Mouse (Mus musculus) forebrain, embryonic 12.5 days (tissue): Measurements from ENCODE around the gene Foxn2. TPM values are rescaled to one million over a fixed set of nuclear protein-coding genes. Genes with fewer than 3 reads are reported as not detected.
"Not testable (repeated sequence)": the region's sequence is repeated elsewhere in the genome, so short reads cannot be mapped to it uniquely, and the experiment has no call there.

Experiments used
- ATAC-seq: fragments of 200-750 bp; cut with Nextera tagmentation; 2 replicates; pipeline ENCODE4 v1.8.0; 2017; ENCODE audit warnings: moderate TSS enrichment; ENCODE audit not compliant: low FRiP score
- H3K27ac ChIP-seq: fragments of 300-500 bp; sonication (generic); 2 replicates; pipeline ENCODE4 v1.5.1; 2016; ENCODE audit warnings: mild to moderate bottlenecking
- H3K27me3 ChIP-seq: fragments of 300-500 bp; sonication (generic); 2 replicates; pipeline ENCODE4 v1.6.1; 2016; ENCODE audit warnings: mild to moderate bottlenecking
- H3K36me3 ChIP-seq: fragments of 300-500 bp; sonication (generic); replicated peaks from 2 replicates; pipeline ENCODE4 v1.6.1; 2016; ENCODE audit warnings: mild to moderate bottlenecking
- H3K4me1 ChIP-seq: fragments of 300-500 bp; sonication (generic); 2 replicates; pipeline ENCODE4 v1.6.1; 2016
- H3K4me2 ChIP-seq: fragments of 300-500 bp; sonication (generic); 2 replicates; pipeline ENCODE4 v1.6.1; 2016; ENCODE audit warnings: mild to moderate bottlenecking, moderate library complexity
- H3K4me3 ChIP-seq: fragments of 300-500 bp; sonication (generic); replicated peaks from 2 replicates; pipeline ENCODE4 v1.5.1; 2016; ENCODE audit warnings: mild to moderate bottlenecking
- H3K9ac ChIP-seq: fragments of 300-500 bp; sonication (generic); 2 replicates; pipeline ENCODE4 v1.6.1; 2016; ENCODE audit warnings: mild to moderate bottlenecking
- H3K9me3 ChIP-seq: fragments of 300-500 bp; sonication (generic); 2 replicates; pipeline ENCODE4 v1.6.1; 2016
- WGBS: fragments of 180-500 bp; shearing (Covaris S2); methylation state at CpG from one replicate; pipeline ENCODE4 v1.1.7; 2016; 5-methylcytosine and 5-hydroxymethylcytosine counted together
- polyA plus RNA-seq: library from polyadenylated mRNA; unstranded; fragments of >200 nt; fragmentation: Nextera tagmentation; extraction: Ambion mirVana; gene quantifications from 2 replicates; pipeline ENCODE4 v1.2.1, GENCODE M21; 2016

Foxn2 gene
- polyA plus RNA-seq, 1 experiment from 2014 or later = 14.9 TPM

DNA sequence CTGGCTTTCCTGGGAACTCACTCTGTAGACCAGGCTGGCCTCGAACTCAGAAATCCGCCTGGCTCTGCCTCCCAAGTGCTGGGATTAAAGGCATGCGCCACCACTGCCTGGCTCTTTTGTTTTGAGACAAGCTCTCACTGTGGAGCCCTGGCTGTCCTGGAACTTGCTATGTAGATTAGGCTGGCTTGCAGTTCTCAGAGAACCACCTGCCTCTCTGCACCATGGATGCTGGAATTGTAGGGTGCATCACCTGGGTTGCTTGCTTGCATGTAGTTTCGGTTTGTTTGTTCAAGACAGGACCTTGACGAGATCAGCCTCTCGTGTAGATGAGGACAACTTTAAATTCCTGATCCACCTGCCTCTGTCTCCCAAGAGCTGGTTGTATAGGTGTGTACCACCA, 2.7 kb downstream of the Foxn2 start:
- 0 out of 2 replicates have a peak, but pooled peaks cover 7% of the 10 kb centered on the region for H3K27me3 ChIP-seq
- ATAC-seq = no peak
- no peak overlapping the region for H3K4me2 ChIP-seq
- H3K9ac ChIP-seq = no peak overlapping the region
- no peak overlapping the region for H3K4me3 ChIP-seq
- peaks cover 8% of the 10 kb centered on the region; the same call in 1 of the 2 replicates for H3K4me1 ChIP-seq
- no peaks in the 10 kb centered on the region for H3K36me3 ChIP-seq
- H3K9me3 ChIP-seq = no peaks in the 10 kb centered on the region
- WGBS = 89% methylated on average over 6 of the region's 6 CpGs
- no peak overlapping the region for H3K27ac ChIP-seq

DNA sequence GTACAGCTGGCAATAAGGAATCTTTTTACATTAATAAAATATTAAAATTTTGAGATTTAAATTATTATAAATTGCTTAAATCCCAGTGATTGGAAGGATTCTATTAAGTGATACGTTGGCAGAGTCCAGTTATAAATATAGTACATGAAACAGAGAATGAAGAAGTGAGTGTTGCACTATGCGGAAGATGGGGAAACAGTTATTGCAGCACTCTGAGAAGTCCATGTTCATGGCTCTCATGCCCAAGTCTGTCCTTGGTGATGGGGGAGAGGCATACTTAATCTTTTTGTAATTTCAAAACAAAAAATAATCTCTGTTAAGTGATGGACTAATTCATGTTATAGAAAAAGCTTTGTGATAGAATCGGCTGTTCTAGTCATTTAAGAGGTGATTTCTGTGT, 17.6 kb downstream of the Foxn2 start:
- Histone ChIP-seq H3K9ac (no peak overlapping the region), H3K27ac (no peak overlapping the region), H3K4me3 (no peak overlapping the region), H3K4me1 (no peaks in the 10 kb centered on the region), H3K4me2 (no peak overlapping the region), H3K36me3 (no peaks in the 10 kb centered on the region), H3K9me3 (no peaks in the 10 kb centered on the region), H3K27me3 (no peaks in the 10 kb centered on the region)
- 94% methylated on average over 3 of the region's 3 CpGs for WGBS
- no peak for ATAC-seq

GRCm38 (mm10) chr17:88459516-88459915, 19.0 kb downstream of the Foxn2 start:
- H3K9me3 ChIP-seq = no peaks in the 10 kb centered on the region
- no peak overlapping the region for H3K27ac ChIP-seq
- peaks cover 3% of the 10 kb centered on the region for H3K36me3 ChIP-seq
- no peaks in the 10 kb centered on the region for H3K4me1 ChIP-seq
- 80% methylated on average over 2 of the region's 2 CpGs for WGBS
- no peaks in the 10 kb centered on the region for H3K27me3 ChIP-seq
- no peak for ATAC-seq
- H3K4me2 ChIP-seq = no peak overlapping the region
- no peak overlapping the region for H3K4me3 ChIP-seq
- H3K9ac ChIP-seq = no peak overlapping the region

DNA sequence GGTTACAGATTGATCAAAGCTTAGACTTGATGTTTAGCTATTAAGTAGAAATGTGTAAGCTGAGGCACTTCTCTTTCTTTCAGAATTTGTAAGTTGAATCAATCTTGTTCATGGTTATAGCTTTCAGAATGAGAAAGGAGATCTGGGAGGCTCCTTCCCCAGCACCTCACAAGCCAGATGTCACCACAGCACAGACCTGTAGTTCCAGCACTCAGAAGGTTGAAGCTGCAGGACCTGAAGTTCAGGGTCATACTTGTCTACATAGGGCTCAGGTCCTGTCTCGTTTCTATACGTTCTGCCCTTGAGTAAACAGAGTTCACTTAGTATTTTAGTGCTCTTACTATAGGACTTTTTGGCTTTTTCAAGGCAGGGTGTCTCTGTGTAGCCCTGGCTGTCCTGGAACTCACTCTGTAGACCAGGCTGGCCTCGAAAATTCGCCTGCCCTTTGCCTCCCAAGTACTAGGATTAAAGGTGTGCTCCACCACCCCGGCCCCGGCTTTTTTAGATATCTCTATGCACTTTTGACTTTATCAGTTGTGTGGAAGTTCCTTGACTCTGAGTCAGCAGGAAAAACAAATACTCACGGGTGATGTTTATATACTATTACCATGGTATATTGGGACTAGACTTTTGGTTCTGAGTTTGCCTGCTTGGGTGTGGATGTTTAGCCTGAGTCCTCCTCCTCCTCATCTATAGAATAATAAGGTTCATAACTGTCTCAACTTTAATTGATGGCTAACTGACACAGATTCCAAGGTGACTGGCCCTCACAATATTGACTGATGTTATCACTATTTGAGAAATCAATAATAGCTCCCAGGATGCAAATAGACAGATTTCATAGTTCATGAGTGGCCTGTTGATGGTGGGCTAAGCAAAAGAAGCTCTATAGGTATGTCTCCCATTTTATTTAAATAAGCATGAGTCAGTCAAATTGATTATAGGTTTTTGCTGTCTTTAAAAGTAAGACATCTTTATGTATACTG, 19.7 kb downstream of the Foxn2 start:
- no peak for ATAC-seq
- no peak overlapping the region for H3K9ac ChIP-seq
- H3K4me3 ChIP-seq = no peak overlapping the region
- H3K4me1 ChIP-seq = no peaks in the 10 kb centered on the region
- no peak overlapping the region for H3K27ac ChIP-seq
- H3K9me3 ChIP-seq = no peaks in the 10 kb centered on the region
- WGBS = 92% methylated on average over 7 of the region's 7 CpGs
- H3K27me3 ChIP-seq = no peaks in the 10 kb centered on the region
- peaks cover 3% of the 10 kb centered on the region for H3K36me3 ChIP-seq
- H3K4me2 ChIP-seq = no peak overlapping the region

DNA sequence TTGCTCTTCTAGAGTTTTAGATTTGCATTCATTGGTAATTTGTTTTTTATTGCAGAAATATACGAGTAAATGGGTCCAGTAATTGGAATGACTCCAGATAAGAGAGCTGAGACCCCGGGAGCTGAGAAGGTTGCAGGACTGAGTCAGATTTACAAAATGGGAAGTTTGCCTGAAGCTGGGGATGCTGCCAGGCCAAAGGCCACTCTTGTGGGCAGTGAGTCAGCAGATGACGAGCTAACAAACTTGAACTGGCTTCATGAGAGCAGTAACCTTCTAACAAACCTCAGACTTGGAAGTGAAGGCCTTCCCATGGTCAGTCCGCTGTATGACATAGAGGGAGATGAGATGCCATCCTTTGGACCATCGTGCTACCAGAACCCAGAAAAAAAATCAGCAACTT, 22.1 kb downstream of the Foxn2 start:
- no peak overlapping the region for H3K4me2 ChIP-seq
- no peaks in the 10 kb centered on the region for H3K9me3 ChIP-seq
- no peak overlapping the region for H3K27ac ChIP-seq
- no peak overlapping the region for H3K9ac ChIP-seq
- no peaks in the 10 kb centered on the region for H3K4me1 ChIP-seq
- H3K4me3 ChIP-seq = no peak overlapping the region
- no peak for ATAC-seq
- 94% methylated on average over 5 of the region's 5 CpGs for WGBS
- peaks cover 8% of the 10 kb centered on the region for H3K36me3 ChIP-seq
- no peaks in the 10 kb centered on the region for H3K27me3 ChIP-seq

GRCm38 (mm10) chr17:88466591-88466990, 26.1 kb downstream of the Foxn2 start:
- H3K4me2 ChIP-seq = no peak overlapping the region
- no peak overlapping the region for H3K27ac ChIP-seq
- ATAC-seq = no peak
- H3K9ac ChIP-seq = no peak overlapping the region
- WGBS = 90% methylated on average over 1 of the region's 1 CpGs
- no peak overlapping the region for H3K4me3 ChIP-seq
- H3K4me1 ChIP-seq = no peaks in the 10 kb centered on the region
- peaks cover 31% of the 10 kb centered on the region for H3K36me3 ChIP-seq
- no peaks in the 10 kb centered on the region for H3K9me3 ChIP-seq
- no peaks in the 10 kb centered on the region for H3K27me3 ChIP-seq

GRCm38 (mm10) chr17:88467696-88468095, 27.2 kb downstream of the Foxn2 start:
- WGBS = 95% methylated on average over 6 of the region's 6 CpGs
- no peak overlapping the region for H3K4me2 ChIP-seq
- no peaks in the 10 kb centered on the region for H3K4me1 ChIP-seq
- H3K27me3 ChIP-seq = no peaks in the 10 kb centered on the region
- H3K27ac ChIP-seq = no peak overlapping the region
- ATAC-seq = no peak
- no peak overlapping the region for H3K9ac ChIP-seq
- H3K36me3 ChIP-seq = peaks cover 36% of the 10 kb centered on the region
- no peaks in the 10 kb centered on the region for H3K9me3 ChIP-seq
- no peak overlapping the region for H3K4me3 ChIP-seq

GRCm38 (mm10) chr17:88468655-88469398, 28.3 kb downstream of the Foxn2 start:
- peaks cover 33% of the 10 kb centered on the region for H3K36me3 ChIP-seq
- 89% methylated on average over 5 of the region's 5 CpGs for WGBS
- ATAC-seq, H3K9ac ChIP-seq, H3K27me3 ChIP-seq, H3K9me3 ChIP-seq, H3K4me3 ChIP-seq, H3K27ac ChIP-seq, H3K4me2 ChIP-seq, H3K4me1 ChIP-seq: not testable (repeated sequence)

- no peak overlapping the region for H3K4me2 ChIP-seq
- no peak for ATAC-seq
These were observed 33.3 kb downstream of the Foxn2 start for GRCm38 (mm10) chr17:88473766-88474165.

DNA sequence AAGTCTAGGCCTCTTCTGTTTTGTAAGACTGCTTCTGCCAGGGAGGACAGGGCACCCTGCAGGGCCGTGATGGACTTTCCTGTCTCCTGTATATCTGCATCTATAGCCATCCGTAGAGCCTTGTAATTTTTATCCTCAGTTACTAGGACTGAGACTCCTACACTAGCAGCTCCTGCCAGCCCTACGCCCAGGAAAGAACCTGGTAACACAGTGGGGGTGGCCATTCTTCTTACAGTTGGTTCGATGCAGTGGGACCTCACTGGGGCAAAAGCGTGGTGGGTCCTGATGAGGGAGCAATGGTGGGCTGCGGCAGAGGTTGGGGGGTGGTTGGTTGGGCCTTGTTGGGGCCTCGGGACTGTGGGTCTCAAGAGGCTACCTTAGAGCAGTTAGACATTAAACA, 36.7 kb downstream of the Foxn2 start:
- Histone ChIP-seq H3K27ac (no peak overlapping the region), H3K9me3 (no peaks in the 10 kb centered on the region), H3K9ac (no peak overlapping the region), H3K27me3 (no peaks in the 10 kb centered on the region), H3K4me3 (no peak overlapping the region), H3K4me2 (no peak overlapping the region), H3K36me3 (peaks cover 6% of the 10 kb centered on the region; the same call in 1 of the 2 replicates), H3K4me1 (peaks cover 2% of the 10 kb centered on the region; the same call in 1 of the 2 replicates)
- 98% methylated on average over 7 of the region's 7 CpGs for WGBS
- no peak for ATAC-seq

More at GRCm38 (mm10) chr17:88473766-88474165, 33.3 kb downstream of the Foxn2 start:
- Histone ChIP-seq H3K9ac (no peak overlapping the region), H3K36me3 (peaks cover 28% of the 10 kb centered on the region), H3K4me1 (peaks cover 2% of the 10 kb centered on the region; the same call in 1 of the 2 replicates), H3K27me3 (no peaks in the 10 kb centered on the region), H3K27ac (no peak overlapping the region), H3K9me3 (no peaks in the 10 kb centered on the region), H3K4me3 (no peak overlapping the region)
- WGBS = 67% methylated on average over 2 of the region's 2 CpGs

DNA sequence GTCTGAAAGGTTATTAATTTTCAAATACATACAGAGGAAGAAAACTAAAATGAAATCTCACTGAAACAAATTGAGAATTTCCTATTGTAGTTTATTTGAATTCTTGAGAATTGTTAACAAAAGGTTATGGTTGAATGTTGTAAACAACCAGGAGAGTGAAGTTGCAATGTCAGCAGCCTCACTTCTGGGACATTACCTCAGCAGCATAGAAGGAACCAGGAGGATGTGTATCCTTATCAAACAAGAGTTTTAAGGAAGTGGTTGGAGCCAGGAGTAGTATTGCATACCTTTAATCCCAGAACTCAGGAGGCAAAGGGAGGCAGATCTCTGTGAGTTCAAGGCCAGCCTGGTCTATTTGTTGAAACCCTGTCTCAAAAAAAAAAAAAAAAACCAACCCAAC, 37.2 kb downstream of the Foxn2 start:
- ATAC-seq = no peak
- Histone ChIP-seq H3K27me3 (no peaks in the 10 kb centered on the region), H3K4me1 (peaks cover 2% of the 10 kb centered on the region; the same call in 1 of the 2 replicates), H3K9me3 (no peaks in the 10 kb centered on the region), H3K4me3 (no peak overlapping the region), H3K9ac (no peak overlapping the region), H3K36me3 (peaks cover 6% of the 10 kb centered on the region; the same call in 1 of the 2 replicates), H3K27ac (no peak overlapping the region), H3K4me2 (no peak overlapping the region)

DNA sequence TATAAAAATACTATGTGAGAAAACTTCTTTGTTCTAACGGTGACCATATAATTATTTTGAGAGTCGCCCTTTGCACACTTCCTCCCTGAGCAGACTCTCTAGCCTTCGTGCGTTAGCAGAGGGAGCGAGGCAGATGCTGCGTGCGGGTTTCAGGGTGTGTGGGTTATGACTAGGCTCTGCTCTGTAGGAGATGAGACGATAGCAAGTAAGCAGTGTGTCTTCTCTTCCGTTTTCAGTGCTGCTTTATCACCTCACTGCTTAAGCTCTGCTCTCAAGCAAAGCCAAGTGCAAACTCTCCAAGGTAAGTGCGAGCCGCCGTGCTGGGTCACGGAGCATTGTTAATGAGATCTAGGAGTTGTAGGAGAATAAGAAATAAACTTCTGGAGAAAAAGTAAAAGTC, 38.5 kb downstream of the Foxn2 start:
- peaks cover 6% of the 10 kb centered on the region; the same call in 1 of the 2 replicates for H3K36me3 ChIP-seq
- no peaks in the 10 kb centered on the region for H3K27me3 ChIP-seq
- H3K4me3 ChIP-seq = no peak overlapping the region
- ATAC-seq = no peak
- H3K27ac ChIP-seq = no peak overlapping the region
- no peaks in the 10 kb centered on the region for H3K9me3 ChIP-seq
- WGBS = 87% methylated on average over 13 of the region's 13 CpGs
- no peak overlapping the region for H3K9ac ChIP-seq
- no peaks in the 10 kb centered on the region for H3K4me1 ChIP-seq
- H3K4me2 ChIP-seq = no peak overlapping the region
